Mouse (Mus musculus) heart, adult 9 months (tissue): Measurements from ENCODE around the gene Rgp1.

Experiments used
- DNase-seq, 2 experiments: peaks; one replicate each; pipeline ENCODE4 v3.0.0; 2022; ENCODE audit warnings: low spot score in 2 of 2

The Rgp1 gene

DNA sequence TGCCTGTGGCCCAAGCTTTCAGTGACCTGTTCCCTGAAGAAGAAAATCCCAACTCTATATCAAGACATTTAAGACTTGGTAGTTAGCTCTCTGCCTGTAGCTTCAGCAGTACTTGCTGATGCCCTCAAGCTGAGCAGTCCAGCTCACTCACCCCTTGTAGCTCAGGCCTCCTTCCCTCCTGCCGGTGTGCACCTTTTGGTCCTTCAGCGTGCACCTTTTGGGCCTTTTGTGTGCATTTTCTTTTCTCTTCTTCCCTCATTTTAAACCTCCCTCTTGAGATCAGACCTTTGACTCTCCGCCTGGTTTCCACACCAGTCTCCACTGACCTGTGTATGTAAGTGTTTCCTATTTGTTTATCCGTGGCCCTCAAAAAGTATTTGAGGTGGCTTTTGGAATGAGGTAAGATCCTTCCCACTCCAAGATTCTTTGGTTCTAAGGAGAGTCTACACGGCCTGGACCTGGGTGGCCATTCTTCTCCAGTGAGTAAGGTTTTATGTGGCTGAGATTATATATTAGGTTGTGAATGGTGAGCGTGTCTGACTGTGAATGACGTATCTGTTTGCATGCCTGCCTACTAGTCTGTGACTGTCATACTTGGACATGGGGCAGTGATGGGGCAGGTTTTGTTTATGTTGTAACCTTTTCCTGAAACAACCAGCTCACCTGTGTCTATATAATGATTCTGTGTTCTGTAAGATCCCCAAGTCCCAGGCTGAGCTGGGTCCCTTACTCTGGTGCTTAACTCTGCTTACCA, 56.3 kb downstream of the Rgp1 start:
- no peak for DNase-seq

GRCm38 (mm10) chr4:43636751-43637150, 58.2 kb downstream of the Rgp1 start:
- no peak for DNase-seq
